Mouse (Mus musculus) gastrocnemius, adult 2 months (tissue): ENCODE data around the gene Clec4b1. TPM values are rescaled to one million over a fixed set of nuclear protein-coding genes. Genes with fewer than 3 reads are reported as not detected.
A peak's percentile ranks its signal among the peaks of the same experiment; 100 is the strongest.
"Not testable (repeated sequence)": the region's sequence is repeated elsewhere in the genome, so short reads cannot be mapped to it uniquely, and the experiment has no call there.

Source experiments
- DNase-seq: peaks from one replicate; pipeline ENCODE4 v3.0.0; 2022
- H3K27ac ChIP-seq: fragments of 200-600 bp; 2 replicates; pipeline ENCODE4 v1.8.1; 2022; ENCODE audit warnings: mild to moderate bottlenecking
- H3K4me3 ChIP-seq: fragments of 200-600 bp; 2 replicates; pipeline ENCODE4 v1.8.1; 2022; ENCODE audit warnings: mild to moderate bottlenecking, moderate library complexity
- CTCF ChIP-seq: fragments of 200-600 bp; IDR thresholded peaks from 2 replicates; pipeline ENCODE4 v1.8.1; 2022; ENCODE audit warnings: antibody characterized with exemption, mild to moderate bottlenecking, moderate library complexity
- intact Hi-C: fragments of 180-260 bp; cut with DNase I; formaldehyde crosslinking; loops from one replicate; pipeline ENCODE4 v1.15.1; 2025
- long read RNA-seq, 2 experiments: library from polyadenylated mRNA; stranded (forward); transcript quantifications; one replicate each; pipeline ENCODE4 v2.0.0; 2021
- total RNA-seq, 2 experiments: library from RNA; stranded (reverse); gene quantifications; 2 replicates each; pipeline ENCODE4 v1.2.3; 2021

The Clec4b1 gene
- total RNA-seq: under 1 TPM in 1 of 2 experiments, not detected in 1; 0.53 TPM
- long read RNA-seq, experiment 1: 0 reads
- long read RNA-seq, experiment 2: 0 reads

- no peak within 1 kb of the TSS for H3K4me3 ChIP-seq
- no peak for TF ChIP-seq CTCF
- intact Hi-C loops: no loop called here
- no peak for DNase-seq
- no peak within 1 kb of the TSS for H3K27ac ChIP-seq
Observed at GRCm38 (mm10) chr6:123049742-123050372, at the start of gene Clec4b1. Gene Clec4b1, plus strand, starts transcription at chr6:123049962.

DNA sequence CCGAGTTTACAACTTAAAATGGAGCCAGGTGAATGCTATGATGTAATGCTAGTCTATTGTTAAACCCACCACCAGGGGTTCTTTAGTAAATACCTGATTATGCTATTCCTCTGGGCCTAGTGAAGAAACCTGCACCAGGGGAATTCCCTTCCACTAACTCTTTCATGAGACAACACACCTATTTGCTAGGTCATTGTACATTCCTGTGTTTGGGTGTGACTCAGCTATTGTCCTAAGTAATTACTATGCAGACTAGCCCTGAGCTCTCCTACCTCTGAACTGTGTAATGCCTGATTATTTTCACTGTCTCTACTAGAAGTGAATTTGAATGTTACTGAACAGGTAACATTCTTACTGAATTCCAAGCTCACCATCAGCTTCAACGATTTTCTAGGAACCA lies 45.1 kb upstream of the Clec4b1 start:
- intact Hi-C loops, H3K4me3 ChIP-seq, DNase-seq, H3K27ac ChIP-seq: not testable (repeated sequence)

GRCm38 (mm10) chr6:123005591-123005990 lies 44.2 kb upstream of the Clec4b1 start:
- Histone ChIP-seq H3K4me3 (no peak overlapping the region), H3K27ac (no peak overlapping the region)
- TF ChIP-seq CTCF: peak; percentile 25; the same call in 1 of the 2 replicates
- no peak for DNase-seq
- intact Hi-C loops: no loop called here

DNA sequence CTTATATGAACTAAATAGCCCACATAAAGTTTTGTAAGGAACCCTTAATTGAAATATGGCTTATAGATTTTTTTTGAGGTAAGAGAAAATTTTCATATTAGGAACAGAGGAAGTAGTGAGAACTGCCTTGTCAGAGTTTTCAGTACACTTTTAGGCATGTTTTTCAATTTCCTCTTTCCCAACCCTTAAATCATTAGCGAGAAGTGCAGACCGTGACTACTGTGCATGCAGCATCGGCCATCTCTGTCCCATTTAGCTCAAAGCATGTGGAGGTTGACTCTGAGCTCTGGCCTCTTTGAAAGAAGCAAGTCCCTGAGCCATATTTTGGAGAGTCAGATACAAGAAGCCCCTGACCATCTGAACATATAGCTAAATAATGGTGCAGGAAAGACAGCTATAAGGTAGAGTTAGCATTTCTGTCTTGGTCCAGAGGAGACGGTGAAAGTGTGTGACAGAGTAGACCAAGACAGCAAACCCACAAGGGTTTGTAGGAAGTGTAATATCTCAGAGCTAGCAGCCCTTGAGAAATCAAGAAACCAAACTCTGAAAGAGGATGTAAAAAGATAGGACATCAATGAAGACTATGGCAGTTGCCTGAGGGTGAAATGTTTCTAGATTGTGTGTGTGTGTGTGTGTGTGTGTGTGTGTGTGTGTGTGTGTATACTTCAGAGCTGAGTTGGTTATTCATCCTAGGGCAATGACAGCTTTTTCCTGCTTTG lies 45.5 kb downstream of the Clec4b1 start:
- TF ChIP-seq CTCF: no peak
- H3K4me3 ChIP-seq: no peak overlapping the region
- DNase-seq: no peak
- H3K27ac ChIP-seq: no peak overlapping the region
- intact Hi-C loops: no loop called here

DNA sequence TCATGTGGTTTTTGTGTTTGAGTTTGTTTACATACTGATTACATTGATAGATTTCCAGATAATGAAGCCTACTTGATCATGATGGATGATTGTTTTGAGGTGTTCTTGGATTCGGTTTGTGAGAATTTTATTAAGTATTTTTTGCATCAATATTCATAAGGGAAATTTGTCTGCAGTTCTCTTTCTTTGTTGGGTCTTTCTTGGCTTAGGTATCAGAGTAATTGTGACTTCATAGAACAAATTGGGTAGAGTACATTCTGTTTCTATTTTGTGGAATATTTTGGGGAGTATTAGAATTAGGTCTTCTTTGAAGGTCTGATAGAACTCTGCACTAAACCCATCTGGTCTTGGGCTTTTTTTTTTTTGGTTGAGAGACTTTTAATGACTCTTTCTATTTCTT lies 56.4 kb downstream of the Clec4b1 start, which contains the start of gene Clec4a2:
Gene Clec4a2 (plus strand): TSS at position 301 of the 400 bp plus-strand sequence.
- DNase-seq, H3K4me3 ChIP-seq, intact Hi-C loops, H3K27ac ChIP-seq: not testable (repeated sequence)

Other genes starting within 250 kb of the Clec4b1 start
- gene Slc2a3, start 248.3 kb upstream of the Clec4b1 start, total RNA-seq: 1 to 10 TPM; 1.7 to 7.6 TPM
- gene Foxj2, start 230.0 kb upstream of the Clec4b1 start, total RNA-seq: 10 to 100 TPM; 26.4 to 29.1 TPM
- gene C3ar1, start 193.8 kb upstream of the Clec4b1 start, total RNA-seq: under 1 TPM; 0.41 to 0.67 TPM
- 10 to 100 TPM; 15.2 to 16.2 TPM for gene Necap1, start 175.5 kb upstream of the Clec4b1 start, total RNA-seq
- gene Clec4a1, start 128.1 kb upstream of the Clec4b1 start, total RNA-seq: 1 to 10 TPM in 1 of 2 experiments, under 1 TPM in 1; 0.61 to 1.5 TPM
- gene Clec4a3, start 97.4 kb upstream of the Clec4b1 start, total RNA-seq: 1 to 10 TPM in 1 of 2 experiments, under 1 TPM in 1; 0.99 to 1.3 TPM
- gene Clec4a4, start 59.6 kb upstream of the Clec4b1 start, total RNA-seq: not detected
- gene Clec4a2, start 56.5 kb downstream of the Clec4b1 start, total RNA-seq: under 1 TPM; 0.36 to 0.95 TPM
- gene Clec4b2, start 122.9 kb downstream of the Clec4b1 start, total RNA-seq: not detected
- gene Clec4n, start 179.9 kb downstream of the Clec4b1 start, total RNA-seq: not detected
- not detected for gene Clec4d, start 212.1 kb downstream of the Clec4b1 start, total RNA-seq
- gene Clec4e, start 239.9 kb downstream of the Clec4b1 start, total RNA-seq: not detected